In genomic region chr10:20178807-20179605, GRCm38 (mm10) we compare ENCODE assay signal across 9 mouse cellular contexts. TPM values are rescaled to one million over a fixed set of nuclear protein-coding genes. Genes with fewer than 3 reads are reported as not detected.
DNase-seq lines count a peak whose midpoint lies in the region; ATAC-seq and TF ChIP-seq lines count a peak whose summit lies in the region.
"Had no signal": no experiment of that assay in that cellular context is flagged by ENCODE, and none has a peak within 500 bp of the region (broad histone marks: within the 10 kb centered on the region; RNA-seq: fewer than 3 reads in every experiment).

No protein-coding gene starts in this region.

- no peak overlapping the region for H3K4me3 ChIP-seq in thymus, adult 2 months (ENCODE audit: control insufficient read depth, insufficient read depth, low read length)
- no peak overlapping the region for H3K4me3 ChIP-seq in stomach, postnatal 0 days (ENCODE audit: low read depth, low read length)
- H3K4me3 ChIP-seq in forebrain, embryonic 16.5 days (replicated peaks; ENCODE audit: low read length) = no peak overlapping the region

- WGBS in thymus, adult 2 months = 83% methylated on average over 12 of the region's 12 CpGs
- WGBS in stomach, postnatal 0 days = 30% methylated on average over 12 of the region's 12 CpGs
- whole genome bisulfite sequencing in forebrain, embryonic 16.5 days = 49% methylated on average over 12 of the region's 12 CpGs

- H3K9ac ChIP-seq in stomach, postnatal 0 days (ENCODE audit: low read length) = no peak overlapping the region
- no peak overlapping the region for H3K9ac ChIP-seq in forebrain, embryonic 16.5 days (replicated peaks; ENCODE audit: low read depth, low read length)

- TF ChIP-seq CTCF in thymus, adult 2 months (IDR thresholded peaks at IDR 0.05; ENCODE audit: borderline replicate concordance, control insufficient read depth, extremely low read depth, insufficient read depth, low read length, poor library complexity) = no peak
- TF ChIP-seq CTCF in stomach, postnatal 0 days (IDR thresholded peaks at IDR 0.05; ENCODE audit: low read depth) = no peak

- TF ChIP-seq POLR2A in thymus, adult 2 months (IDR thresholded peaks at IDR 0.05; ENCODE audit: control insufficient read depth, extremely low read depth, insufficient read depth, low read length, poor library complexity) = no peak

- H3K9me3 ChIP-seq in stomach, postnatal 0 days (ENCODE audit: control insufficient read depth, low read length) = no peaks in the 10 kb centered on the region
- no peaks in the 10 kb centered on the region for H3K9me3 ChIP-seq in forebrain, embryonic 16.5 days (ENCODE audit: control insufficient read depth, low read length)

- no peak overlapping the region for H3K4me2 ChIP-seq in stomach, postnatal 0 days (replicated peaks; ENCODE audit: low read depth)
- no peak overlapping the region for H3K4me2 ChIP-seq in forebrain, embryonic 16.5 days (ENCODE audit: low read length)

- no peaks in the 10 kb centered on the region for H3K27me3 ChIP-seq in thymus, adult 2 months (ENCODE audit: control insufficient read depth, insufficient read depth, low read length)
- no peaks in the 10 kb centered on the region for H3K27me3 ChIP-seq in stomach, postnatal 0 days (ENCODE audit: control insufficient read depth, insufficient read depth, low read length)
- H3K27me3 ChIP-seq in forebrain, embryonic 16.5 days (replicated peaks; ENCODE audit: control insufficient read depth, insufficient read depth, low read length) = no peaks in the 10 kb centered on the region
- H3K27me3 ChIP-seq: Patski had no signal

- peak; percentile 31 for DNase-seq in thymus, postnatal 0 days (ENCODE audit: low spot score)
- no peak for DNase-seq in thymus, adult 2 months
- DNase-seq in kidney, postnatal 25 days = peak; percentile 84 to 92
- DNase-seq in stomach, postnatal 0 days (ENCODE audit: low spot score) = peak; percentile 82
- DNase-seq in spleen, postnatal 4 days (ENCODE audit: low spot score in 2 of 2) = no peak
- DNase-seq: right cerebral cortex, adult 18-20 months had no signal

- TF ChIP-seq EP300 in stomach, postnatal 0 days (optimal IDR thresholded peaks at IDR 0.05) = peak; percentile 87

- no peaks in the 10 kb centered on the region for H3K4me1 ChIP-seq in thymus, adult 2 months (replicated peaks; ENCODE audit: control insufficient read depth, insufficient read depth, low read length)
- H3K4me1 ChIP-seq in stomach, postnatal 0 days (replicated peaks; ENCODE audit: control insufficient read depth, insufficient read depth) = 0 out of 2 replicates have a peak, but pooled peaks cover 2% of the 10 kb centered on the region
- peaks cover 3% of the 10 kb centered on the region; the same call in 1 of the 2 replicates for H3K4me1 ChIP-seq in forebrain, embryonic 16.5 days (replicated peaks; ENCODE audit: control insufficient read depth, insufficient read depth, low read length)

- no peaks in the 10 kb centered on the region for H3K36me3 ChIP-seq in thymus, adult 2 months (ENCODE audit: control insufficient read depth, insufficient read depth, low read length)
- no peaks in the 10 kb centered on the region for H3K36me3 ChIP-seq in stomach, postnatal 0 days (ENCODE audit: control insufficient read depth, insufficient read depth, low read length)
- no peaks in the 10 kb centered on the region for H3K36me3 ChIP-seq in forebrain, embryonic 16.5 days (ENCODE audit: control insufficient read depth, insufficient read depth)

- peak; percentile 72; the same call in 1 of the 2 replicates for ATAC-seq in erythroblast, adult 5-6 weeks (replicated peaks; ENCODE audit: low FRiP score, poor library complexity, severe bottlenecking)
- ATAC-seq in stomach, postnatal 0 days (ENCODE audit: low FRiP score, low TSS enrichment) = peak; percentile 69
- ATAC-seq in forebrain, embryonic 16.5 days = no peak
- ATAC-seq: Patski had no signal

- no peak overlapping the region for H3K27ac ChIP-seq in thymus, adult 2 months (ENCODE audit: control insufficient read depth, insufficient read depth, low read length)
- H3K27ac ChIP-seq in stomach, postnatal 0 days (replicated peaks) = peak overlapping the region; percentile 78
- no peak overlapping the region for H3K27ac ChIP-seq in forebrain, embryonic 16.5 days (ENCODE audit: low read length)

RNA-seq across cellular contexts. Expression of gene Map7, which starts 30.7 kb away (rescaled TPM):
- polyA plus RNA-seq in thymus, postnatal 0 days (2015; fragmentation: Nextera tagmentation; extraction: Ambion mirVana) = 17.5 and 23.9 TPM in 2 replicates
- 6.9 and 9.8 TPM in 2 replicates for polyA plus RNA-seq in thymus, adult 2 months (2012; rRNA removed)
- 0.96 TPM in 1 of 2 replicates, not detected in the other for total RNA-seq in erythroblast, adult 5-6 weeks (2015; ENCODE audit: low replicate concordance)
- total RNA-seq in erythroblast, adult 5-6 weeks (2017; ENCODE audit: low replicate concordance) = 2.8 and 11.3 TPM in 2 replicates
- polyA plus RNA-seq in stomach, postnatal 0 days (2015; fragmentation: Nextera tagmentation; extraction: Ambion mirVana) = 23.0 TPM in 2 replicates
- polyA plus RNA-seq in forebrain, embryonic 16.5 days (2015; fragmentation: Nextera tagmentation; extraction: Ambion mirVana) = 4.5 and 8.2 TPM in 2 replicates

Comparison
In these comparisons a context has a peak if more than half of its experiments do, and no peak if none do; other contexts are left out.
1. DNase-seq: peak in thymus, postnatal 0 days (single experiment), kidney, postnatal 25 days (2 of 2) and stomach, postnatal 0 days (single experiment); none in thymus, adult 2 months (single experiment) and spleen, postnatal 4 days (0 of 2).